Mouse (Mus musculus): ENCODE data around the gene Plcb2.
A peak's percentile ranks its signal among the peaks of the same experiment; 100 is the strongest.

Plcb2 gene

GRCm38 (mm10) chr2:118750476-118750875 lies 22.2 kb upstream of the Plcb2 start:
- no peak for DNase-seq

DNA sequence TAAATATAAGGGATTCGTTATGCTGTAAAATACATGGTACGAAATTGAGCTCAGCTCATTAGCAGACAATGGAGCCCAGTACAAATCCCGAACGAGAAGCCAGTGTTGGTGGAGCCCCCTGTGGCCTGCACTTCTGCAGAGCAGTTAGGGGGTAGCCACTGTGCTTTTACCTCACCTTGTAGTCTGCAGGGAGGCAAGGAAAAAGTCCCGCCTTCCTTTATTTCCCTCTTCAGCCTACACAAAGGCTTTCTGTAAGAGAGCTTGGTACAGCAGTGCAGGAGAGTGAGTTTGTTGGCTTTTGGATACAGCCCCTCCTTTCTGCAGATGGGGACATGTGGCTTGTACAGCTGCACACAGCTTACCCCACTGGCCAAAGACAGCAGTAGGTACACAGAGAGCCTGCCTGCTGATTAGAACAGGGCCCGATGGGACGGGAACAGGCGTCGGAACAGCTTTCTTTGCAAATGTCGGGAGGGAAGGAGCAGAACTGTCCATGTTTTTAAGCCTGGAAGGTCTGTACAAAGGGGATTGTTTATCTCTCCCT lies 21.2 kb upstream of the Plcb2 start:
- no peak for DNase-seq

- peak in 1 of 2 experiments; percentile 69 for DNase-seq
Observed at GRCm38 (mm10) chr2:118747301-118747960, 19.2 kb upstream of the Plcb2 start.

GRCm38 (mm10) chr2:118745915-118746901 lies 18.0 kb upstream of the Plcb2 start:
- DNase-seq, result no peak

- DNase-seq, result peak; percentile 93 to 94
Observed at GRCm38 (mm10) chr2:118745232-118745884, 17.1 kb upstream of the Plcb2 start, which contains the start of gene Inafm2. Gene Inafm2 (plus strand): TSS chr2:118745758.

- DNase-seq, result no peak
Observed at GRCm38 (mm10) chr2:118744621-118745020, 16.4 kb upstream of the Plcb2 start.

- DNase-seq, result peak; percentile 31 to 61
Observed at GRCm38 (mm10) chr2:118743261-118743943, 15.2 kb upstream of the Plcb2 start.

DNA sequence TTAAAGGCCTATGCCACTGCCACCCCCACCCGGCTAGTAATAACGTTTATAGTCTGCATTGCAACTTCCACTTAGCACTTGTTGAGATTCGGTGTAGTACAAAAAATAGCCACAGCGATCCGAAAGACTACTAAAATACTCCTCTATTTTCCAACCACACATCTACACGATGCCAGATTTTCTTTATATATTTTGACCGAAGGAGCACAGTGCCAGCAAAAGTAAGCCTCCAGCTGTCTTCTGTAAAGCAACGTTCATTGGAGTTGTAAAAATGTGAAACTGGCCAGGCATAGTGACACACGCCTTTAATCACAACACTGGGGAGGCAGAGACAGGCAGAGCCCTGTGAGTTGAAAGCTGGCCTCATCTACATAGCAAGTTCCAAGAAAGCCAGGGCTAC lies 12.9 kb upstream of the Plcb2 start:
- no peak for DNase-seq

DNA sequence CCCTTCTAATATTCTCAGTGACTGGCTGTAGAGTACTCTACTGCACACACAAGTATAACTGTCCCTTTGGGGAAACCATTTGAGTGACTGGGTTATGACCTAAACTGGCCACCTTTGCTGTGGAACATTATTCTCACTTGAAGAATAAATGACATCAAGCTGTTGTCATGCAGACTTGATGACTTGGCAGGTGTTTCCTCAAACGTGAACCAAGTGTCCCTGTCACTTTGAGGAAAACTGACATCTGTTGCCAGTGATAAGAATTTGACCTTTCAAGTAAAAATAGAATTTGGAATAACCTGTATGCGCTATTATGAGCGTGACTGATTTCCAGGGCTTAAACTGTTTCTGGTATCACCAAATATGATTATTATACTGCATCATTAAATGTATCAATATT lies 12.1 kb upstream of the Plcb2 start:
- no peak for DNase-seq

- DNase-seq, result no peak
Observed at GRCm38 (mm10) chr2:118733341-118733740, 5.1 kb upstream of the Plcb2 start.

GRCm38 (mm10) chr2:118731981-118732380 lies 3.7 kb upstream of the Plcb2 start:
- DNase-seq, result peak in 1 of 2 experiments; percentile 1

GRCm38 (mm10) chr2:118730622-118730915 lies 2.3 kb upstream of the Plcb2 start:
- DNase-seq, result peak; percentile 70 to 81

- peak in 1 of 2 experiments; percentile 2 for DNase-seq
Observed at GRCm38 (mm10) chr2:118729816-118730621, 1.8 kb upstream of the Plcb2 start.

GRCm38 (mm10) chr2:118729194-118729593 lies 956 bp upstream of the Plcb2 start:
- peak in 1 of 2 experiments; percentile 6 for DNase-seq

DNA sequence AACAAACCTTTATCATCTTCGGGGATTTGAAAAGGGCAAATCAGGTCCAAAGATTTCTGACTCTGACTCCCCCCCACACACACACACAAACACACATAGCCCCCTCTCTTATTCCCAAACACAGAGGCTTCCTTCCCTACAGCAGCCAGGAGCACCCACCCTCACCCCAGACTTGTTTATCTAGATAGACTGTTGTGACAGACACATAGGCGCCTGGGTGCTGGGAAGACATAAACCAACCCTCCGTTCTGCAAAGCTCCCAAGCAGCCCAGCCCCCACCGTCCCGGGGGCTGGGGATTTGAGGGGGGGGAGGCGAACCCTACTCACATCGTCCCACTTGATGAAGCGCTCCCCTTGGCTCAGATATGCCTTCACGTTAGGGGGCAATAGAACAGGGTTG lies 327 bp downstream of the Plcb2 start:
- DNase-seq, result peak in 1 of 2 experiments; percentile 24

DNA sequence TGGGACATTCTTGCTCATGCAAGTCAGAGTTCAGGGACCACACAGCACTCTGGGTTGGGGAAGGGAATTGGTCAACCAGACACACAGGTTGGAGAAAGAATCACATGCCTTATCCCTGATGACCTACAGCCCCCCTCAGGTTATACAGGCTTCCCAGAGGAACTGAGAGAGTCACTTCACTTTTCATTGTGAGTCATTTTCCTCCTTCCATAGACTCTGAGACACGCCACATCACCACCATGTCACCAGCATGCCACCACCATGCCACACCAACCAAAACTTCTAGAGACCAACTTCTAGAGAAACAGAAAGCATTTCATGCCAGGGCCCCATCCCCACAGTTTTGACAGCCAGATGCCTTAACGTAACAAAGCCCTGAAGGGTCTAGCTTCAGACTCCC lies 1.4 kb downstream of the Plcb2 start:
- peak in 1 of 2 experiments; percentile 4 for DNase-seq

DNA sequence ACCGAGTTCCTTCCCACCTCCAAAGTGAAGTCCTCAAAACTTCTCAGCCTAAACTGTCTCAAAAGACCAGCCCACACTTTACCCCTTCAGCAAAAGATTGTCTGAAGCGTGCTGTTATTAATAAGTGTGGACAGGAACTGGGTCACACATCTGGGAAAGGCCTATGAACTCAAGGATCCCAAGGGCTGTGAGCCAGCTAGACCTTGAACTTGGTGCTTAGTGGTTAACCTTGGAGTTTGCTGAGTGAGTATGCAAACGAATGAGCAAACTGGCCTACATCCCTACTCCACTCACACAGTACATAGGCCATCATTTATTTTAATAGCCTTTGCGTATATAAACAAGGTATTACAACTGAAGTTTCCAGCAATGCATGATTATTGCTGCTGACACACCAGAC lies 2.7 kb downstream of the Plcb2 start:
- no peak for DNase-seq

- DNase-seq, result peak in 1 of 2 experiments; percentile 2
Observed at GRCm38 (mm10) chr2:118723693-118724486, 4.3 kb downstream of the Plcb2 start.

GRCm38 (mm10) chr2:118716677-118717076 lies 11.6 kb downstream of the Plcb2 start:
- peak in 1 of 2 experiments; percentile 2 for DNase-seq

GRCm38 (mm10) chr2:118714230-118714629 lies 14.0 kb downstream of the Plcb2 start:
- DNase-seq, result no peak

DNA sequence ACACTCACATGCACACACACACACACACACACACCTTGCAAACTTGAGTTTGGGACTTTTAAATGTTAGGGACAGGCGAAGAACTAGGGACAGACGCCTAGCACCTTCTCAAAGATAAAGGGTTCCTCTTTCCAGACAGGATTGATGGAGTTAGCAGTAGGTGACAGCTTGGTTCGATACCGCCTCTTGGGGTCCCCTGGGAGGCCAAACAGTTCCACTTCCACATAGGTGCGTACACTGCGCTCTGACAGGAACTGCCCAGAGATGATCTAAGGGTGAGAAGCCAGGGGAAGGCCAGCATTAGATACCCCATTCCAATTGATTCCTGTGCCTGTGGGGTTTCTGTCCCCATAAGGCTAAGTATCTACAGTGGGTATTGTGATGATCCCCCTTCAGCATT lies 14.6 kb downstream of the Plcb2 start:
- no peak for DNase-seq

Data from lung, adult 18-20 months (tissue).